Mouse (Mus musculus) subcutaneous adipose tissue, adult 2 months (tissue): ENCODE measurements around the gene Commd8. TPM values are rescaled to one million over a fixed set of nuclear protein-coding genes. Genes with fewer than 3 reads are reported as not detected.

Source experiments
- polyA plus RNA-seq: library from polyadenylated mRNA; depleted of rRNA; stranded (reverse); fragments of >200 nt; gene quantifications from 2 replicates; pipeline ENCODE4 v1.2.3, GENCODE M21; 2012; ENCODE audit warnings: low replicate concordance; rRNA removed

The Commd8 gene
- 8.0 and 8.2 TPM in 2 replicates for polyA plus RNA-seq

GRCm38 (mm10) chr5:72167594-72168284 is at the start of gene Commd8:
Gene Commd8, minus strand, starts transcription at chr5:72168189.

